Mouse (Mus musculus) testis, adult 2 months (tissue): ENCODE data around the gene Cbx8. TPM values are rescaled to one million over a fixed set of nuclear protein-coding genes. Genes with fewer than 3 reads are reported as not detected.

Source experiments
- H3K27ac ChIP-seq: fragments of 200-500 bp; 2 replicates; pipeline ENCODE4 v1.5.1; 2012; ENCODE audit warnings: low read depth, low read length; ENCODE audit not compliant: control insufficient read depth, insufficient read depth
- H3K27me3 ChIP-seq: fragments of 200-500 bp; 2 replicates; pipeline ENCODE4 v1.6.1; 2012; ENCODE audit warnings: mild to moderate bottlenecking, low read length, moderate library complexity; ENCODE audit not compliant: control insufficient read depth, insufficient read depth
- H3K36me3 ChIP-seq: fragments of 200-500 bp; 2 replicates; pipeline ENCODE4 v1.6.1; 2012; ENCODE audit warnings: mild to moderate bottlenecking, low read length; ENCODE audit not compliant: control insufficient read depth, insufficient read depth
- H3K4me1 ChIP-seq: fragments of 200-500 bp; 2 replicates; pipeline ENCODE4 v1.6.1; 2012; ENCODE audit warnings: low read length; ENCODE audit not compliant: control insufficient read depth, insufficient read depth
- H3K4me3 ChIP-seq: fragments of 200-500 bp; 2 replicates; pipeline ENCODE4 v1.5.1; 2012; ENCODE audit warnings: low read depth, mild to moderate bottlenecking, low read length, moderate library complexity, mixed read lengths; ENCODE audit not compliant: control insufficient read depth
- CTCF ChIP-seq: fragments of 200-500 bp; IDR thresholded peaks from 2 replicates; pipeline ENCODE4 v1.5.1; 2012; ENCODE audit warnings: low read depth, mild to moderate bottlenecking, inconsistent platforms, low read length, moderate library complexity; ENCODE audit not compliant: control insufficient read depth, insufficient read depth, insufficient replicate concordance
- POLR2A ChIP-seq: fragments of 200-500 bp; IDR thresholded peaks from 2 replicates; pipeline ENCODE4 v1.6.1; 2012; ENCODE audit warnings: low read depth, mild to moderate bottlenecking, inconsistent platforms, low read length, moderate library complexity; ENCODE audit not compliant: control insufficient read depth
- polyA plus RNA-seq: library from polyadenylated mRNA; depleted of rRNA; stranded (reverse); fragments of >200 nt; gene quantifications from 2 replicates; pipeline ENCODE4 v1.2.3, GENCODE M21; 2012; rRNA removed

Cbx8 gene
- 0.53 and 0.79 TPM in 2 replicates for polyA plus RNA-seq

- Histone ChIP-seq H3K4me3 (peak within 1 kb of the TSS; percentile 84), H3K27me3 (peaks cover 5% of the 10 kb centered on the region), H3K4me1 (peaks cover 46% of the 10 kb centered on the region), H3K36me3 (no peaks in the 10 kb centered on the region), H3K27ac (peak within 1 kb of the TSS; percentile 21; the same call in 1 of the 2 replicates)
- TF ChIP-seq CTCF (no peak), POLR2A (no peak; the same call in 1 of the 2 replicates)
Observed at GRCm38 (mm10) chr11:119040600-119041324, at the start of gene Cbx8. TSS of gene Cbx8 (minus strand) at chr11:119040969.

- Histone ChIP-seq H3K4me3 (peak overlapping the region; percentile 76), H3K4me1 (peaks cover 44% of the 10 kb centered on the region), H3K27ac (peak overlapping the region; percentile 49; the same call in 1 of the 2 replicates), H3K36me3 (no peaks in the 10 kb centered on the region), H3K27me3 (peaks cover 2% of the 10 kb centered on the region; the same call in 1 of the 2 replicates)
- TF ChIP-seq CTCF (no peak), POLR2A (no peak)
Observed at GRCm38 (mm10) chr11:119090076-119090960, 49.5 kb upstream of the Cbx8 start.

DNA sequence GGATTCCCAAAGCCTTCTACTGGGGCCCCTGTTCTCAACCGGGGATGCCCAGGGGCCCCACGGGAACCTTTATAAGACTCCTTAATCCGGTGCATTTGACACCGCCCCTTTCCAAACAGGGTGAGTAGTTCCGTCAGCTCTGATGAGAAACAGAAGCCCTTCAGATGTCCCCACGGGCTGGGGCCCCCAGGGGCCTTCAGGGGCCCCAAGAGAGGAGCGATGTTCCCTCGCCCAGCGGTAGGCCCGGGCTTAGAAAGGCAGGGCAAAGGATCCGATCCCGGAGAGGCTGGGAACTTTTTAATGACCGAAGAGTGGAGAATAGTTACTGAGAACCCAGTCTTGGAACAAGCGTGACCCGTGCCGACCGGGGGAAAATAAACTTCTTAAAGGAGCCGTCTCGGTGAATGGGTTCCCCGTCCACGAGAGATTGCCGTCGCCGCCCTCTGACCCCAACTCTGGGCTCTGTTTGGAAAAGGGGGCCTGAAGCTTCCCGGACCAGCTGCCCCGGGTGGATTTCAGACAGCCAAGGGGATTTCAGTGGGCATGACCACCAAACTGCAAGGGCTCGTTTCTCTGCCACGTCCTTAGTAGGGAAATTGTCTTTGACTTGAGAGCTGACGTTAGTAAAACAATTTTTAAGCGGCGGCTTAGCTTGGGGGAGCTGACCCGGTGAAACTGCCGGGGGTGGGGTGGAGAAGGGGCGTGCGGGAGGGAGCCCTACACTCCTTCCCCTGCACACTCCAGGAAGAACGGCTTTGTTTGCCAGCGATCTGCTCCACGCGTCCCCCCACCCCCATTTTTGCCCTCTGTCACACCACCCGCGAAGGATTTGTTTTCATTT lies 48.7 kb upstream of the Cbx8 start:
- H3K4me1 ChIP-seq: peaks cover 47% of the 10 kb centered on the region
- H3K4me3 ChIP-seq: no peak overlapping the region; the same call in 1 of the 2 replicates
- TF ChIP-seq CTCF: no peak
- TF ChIP-seq POLR2A: no peak
- H3K36me3 ChIP-seq: no peaks in the 10 kb centered on the region
- peaks cover 2% of the 10 kb centered on the region; the same call in 1 of the 2 replicates for H3K27me3 ChIP-seq
- no peak overlapping the region for H3K27ac ChIP-seq

GRCm38 (mm10) chr11:119088391-119089234 lies 47.8 kb upstream of the Cbx8 start:
- no peaks in the 10 kb centered on the region for H3K36me3 ChIP-seq
- no peak overlapping the region for H3K27ac ChIP-seq
- H3K4me3 ChIP-seq: no peak overlapping the region
- TF ChIP-seq CTCF (no peak), POLR2A (no peak)
- H3K4me1 ChIP-seq: peaks cover 53% of the 10 kb centered on the region
- H3K27me3 ChIP-seq: peaks cover 2% of the 10 kb centered on the region; the same call in 1 of the 2 replicates

GRCm38 (mm10) chr11:119087301-119088082 lies 46.7 kb upstream of the Cbx8 start:
- no peak overlapping the region; the same call in 1 of the 2 replicates for H3K4me3 ChIP-seq
- TF ChIP-seq CTCF (no peak), POLR2A (no peak)
- H3K27ac ChIP-seq: peak overlapping the region; percentile 4; the same call in 1 of the 2 replicates
- H3K4me1 ChIP-seq: peaks cover 64% of the 10 kb centered on the region
- H3K36me3 ChIP-seq: no peaks in the 10 kb centered on the region
- H3K27me3 ChIP-seq: peaks cover 2% of the 10 kb centered on the region; the same call in 1 of the 2 replicates
